Mouse (Mus musculus) gastrocnemius, postnatal 10 days (tissue): ENCODE results near the gene Ssr2. TPM values are rescaled to one million over a fixed set of nuclear protein-coding genes. Genes with fewer than 3 reads are reported as not detected.
"Not testable (repeated sequence)": the region's sequence is repeated elsewhere in the genome, so short reads cannot be mapped to it uniquely, and the experiment has no call there.

Source experiments
- DNase-seq: peaks from one replicate; pipeline ENCODE4 v3.0.0; 2021; ENCODE audit warnings: mixed read lengths
- total RNA-seq, 2 experiments: library from RNA; stranded (reverse); gene quantifications; 2 replicates each; pipeline ENCODE4 v1.2.3; 2021

The Ssr2 gene
- total RNA-seq, 2 experiments from 2014 or later = 108 to 125 TPM

- no peak for DNase-seq
Observed at GRCm38 (mm10) chr3:88563966-88564365, 11.7 kb upstream of the Ssr2 start.

- DNase-seq = no peak
Observed at GRCm38 (mm10) chr3:88566116-88566515, 9.6 kb upstream of the Ssr2 start.

- DNase-seq = no peak
Observed at GRCm38 (mm10) chr3:88566536-88567061, 9.1 kb upstream of the Ssr2 start.

- no peak for DNase-seq
Observed at GRCm38 (mm10) chr3:88567892-88568291, 7.8 kb upstream of the Ssr2 start.

GRCm38 (mm10) chr3:88568615-88569014 is 7.1 kb upstream of the Ssr2 start:
- no peak for DNase-seq

- DNase-seq = no peak
Observed at GRCm38 (mm10) chr3:88569093-88569492, 6.6 kb upstream of the Ssr2 start.

GRCm38 (mm10) chr3:88569694-88570093 is 6.0 kb upstream of the Ssr2 start:
- DNase-seq = no peak

- DNase-seq = no peak
Observed at GRCm38 (mm10) chr3:88570341-88570740, 5.3 kb upstream of the Ssr2 start.

GRCm38 (mm10) chr3:88571856-88572255 is 3.8 kb upstream of the Ssr2 start:
- DNase-seq = no peak

- no peak for DNase-seq
Observed at GRCm38 (mm10) chr3:88572835-88573234, 2.8 kb upstream of the Ssr2 start.

- no peak for DNase-seq
Observed at GRCm38 (mm10) chr3:88573810-88574209, 1.9 kb upstream of the Ssr2 start.

- DNase-seq = not testable (repeated sequence)
Observed at GRCm38 (mm10) chr3:88577846-88578245, 2.2 kb downstream of the Ssr2 start.

- no peak for DNase-seq
Observed at GRCm38 (mm10) chr3:88578498-88579424, 3.1 kb downstream of the Ssr2 start.

- peak; percentile 69 for DNase-seq
Observed at GRCm38 (mm10) chr3:88579454-88580117, 3.9 kb downstream of the Ssr2 start.

- DNase-seq = no peak
Observed at GRCm38 (mm10) chr3:88585769-88586168, 10.1 kb downstream of the Ssr2 start.

GRCm38 (mm10) chr3:88586640-88587039 is 11.0 kb downstream of the Ssr2 start:
- DNase-seq = no peak

GRCm38 (mm10) chr3:88590246-88590645 is 14.6 kb downstream of the Ssr2 start:
- DNase-seq = no peak

- no peak for DNase-seq
Observed at GRCm38 (mm10) chr3:88591044-88591443, 15.4 kb downstream of the Ssr2 start.

- no peak for DNase-seq
Observed at GRCm38 (mm10) chr3:88591950-88592731, 16.5 kb downstream of the Ssr2 start.

GRCm38 (mm10) chr3:88592942-88593576 is 17.4 kb downstream of the Ssr2 start:
- DNase-seq = no peak

GRCm38 (mm10) chr3:88593893-88594580 is 18.4 kb downstream of the Ssr2 start:
- no peak for DNase-seq
